Mouse (Mus musculus) heart, postnatal 10 days (tissue): ENCODE measurements around the gene Mucl3. TPM values are rescaled to one million over a fixed set of nuclear protein-coding genes. Genes with fewer than 3 reads are reported as not detected.

ENCODE experiments used
- total RNA-seq, 2 experiments: library from RNA; stranded (reverse); gene quantifications; 2 replicates each; pipeline ENCODE4 v1.2.3; 2021

Gene Mucl3
- total RNA-seq, 2 experiments from 2014 or later, result not detected

Other genes starting within 250 kb of the Mucl3 start
- under 1 TPM; 0.25 to 0.38 TPM for gene H2-Q6, start 218.8 kb downstream of the Mucl3 start, total RNA-seq
- gene H2-Q7, start 204.5 kb downstream of the Mucl3 start, total RNA-seq, result 1 to 10 TPM; 1.2 to 1.3 TPM
- gene H2-Q10, start 173.6 kb downstream of the Mucl3 start, total RNA-seq, result under 1 TPM; 0.27 to 0.34 TPM
- not detected for gene Pou5f1, start 137.7 kb downstream of the Mucl3 start, total RNA-seq
- 10 to 100 TPM; 17.5 to 17.9 TPM for gene Tcf19, start 126.9 kb downstream of the Mucl3 start, total RNA-seq
- gene Cchcr1, start 126.6 kb downstream of the Mucl3 start, total RNA-seq, result 1 to 10 TPM; 5.1 to 5.2 TPM
- not detected for gene Psors1c2, start 110.5 kb downstream of the Mucl3 start, total RNA-seq
- gene Cdsn, start 91.6 kb downstream of the Mucl3 start, total RNA-seq, result under 1 TPM; 0.14 to 0.15 TPM
- not detected for gene 2300002M23Rik, start 76.2 kb downstream of the Mucl3 start, total RNA-seq
- not detected for gene Sfta2, start 42.1 kb downstream of the Mucl3 start, total RNA-seq
- gene Gm9573, start 17.1 kb downstream of the Mucl3 start, total RNA-seq, result not detected
- 10 to 100 TPM; 25.2 to 34.0 TPM for gene Vars2, start 23.9 kb upstream of the Mucl3 start, total RNA-seq
- 10 to 100 TPM; 15.5 to 18.7 TPM for gene Gtf2h4, start 30.0 kb upstream of the Mucl3 start, total RNA-seq
- gene Ddr1, start 60.9 kb upstream of the Mucl3 start, total RNA-seq, result 10 to 100 TPM; 56.8 to 66.6 TPM
- gene Ier3, start 178.0 kb upstream of the Mucl3 start, total RNA-seq, result 10 to 100 TPM; 18.7 to 25.9 TPM
- gene Flot1, start 179.5 kb upstream of the Mucl3 start, total RNA-seq, result 100 to 1,000 TPM; 114 to 124 TPM
- 100 to 1,000 TPM; 358 to 363 TPM for gene Tubb5, start 194.6 kb upstream of the Mucl3 start, total RNA-seq
- 10 to 100 TPM; 20.4 to 22.1 TPM for gene Mdc1, start 197.8 kb upstream of the Mucl3 start, total RNA-seq
- 10 to 100 TPM; 12.6 to 13.5 TPM for gene Nrm, start 217.6 kb upstream of the Mucl3 start, total RNA-seq
- 10 to 100 TPM; 27.9 to 29.6 TPM for gene Ppp1r18, start 221.9 kb upstream of the Mucl3 start, total RNA-seq
- gene Dhx16, start 236.1 kb upstream of the Mucl3 start, total RNA-seq, result 10 to 100 TPM; 24.7 to 29.2 TPM